In genomic region chr3:100681448-100682092, GRCm38 (mm10) we compare ENCODE assay signal across 8 mouse cellular contexts. TPM values are rescaled to one million over a fixed set of nuclear protein-coding genes. Genes with fewer than 3 reads are reported as not detected.
DNase-seq lines count a peak whose midpoint lies in the region; ATAC-seq lines count a peak whose summit lies in the region.

No protein-coding gene starts in this region.

- no peaks in the 10 kb centered on the region for H3K27me3 ChIP-seq in heart, embryonic 11.5 days (ENCODE audit: control insufficient read depth, insufficient read depth, low read length)
- H3K27me3 ChIP-seq in embryonic facial prominence, embryonic 10.5 days (replicated peaks; ENCODE audit: low read depth, poor library complexity, severe bottlenecking) = no peaks in the 10 kb centered on the region
- H3K27me3 ChIP-seq in midbrain, embryonic 14.5 days (ENCODE audit: control insufficient read depth, insufficient read depth, low read length) = no peaks in the 10 kb centered on the region

- peak overlapping the region; percentile 19 for H3K4me3 ChIP-seq in heart, embryonic 11.5 days (ENCODE audit: low read depth, low read length)
- H3K4me3 ChIP-seq in embryonic facial prominence, embryonic 10.5 days = peak overlapping the region; percentile 73
- peak overlapping the region; percentile 37 for H3K4me3 ChIP-seq in midbrain, embryonic 14.5 days (replicated peaks; ENCODE audit: low read depth, low read length)

- H3K36me3 ChIP-seq in heart, embryonic 11.5 days (ENCODE audit: control insufficient read depth, insufficient read depth, low read length) = no peaks in the 10 kb centered on the region
- peaks cover 22% of the 10 kb centered on the region for H3K36me3 ChIP-seq in embryonic facial prominence, embryonic 10.5 days (replicated peaks)
- H3K36me3 ChIP-seq in midbrain, embryonic 14.5 days (ENCODE audit: control insufficient read depth, insufficient read depth, low read length) = no peaks in the 10 kb centered on the region

- H3K4me1 ChIP-seq in heart, embryonic 11.5 days (ENCODE audit: control insufficient read depth, insufficient read depth, low read length) = peaks cover 18% of the 10 kb centered on the region
- peaks cover 44% of the 10 kb centered on the region for H3K4me1 ChIP-seq in embryonic facial prominence, embryonic 10.5 days
- H3K4me1 ChIP-seq in midbrain, embryonic 14.5 days (ENCODE audit: control insufficient read depth, insufficient read depth, low read length) = peaks cover 29% of the 10 kb centered on the region

- H3K9me3 ChIP-seq in heart, embryonic 11.5 days (replicated peaks; ENCODE audit: control insufficient read depth, low read length) = no peaks in the 10 kb centered on the region
- H3K9me3 ChIP-seq in embryonic facial prominence, embryonic 10.5 days = no peaks in the 10 kb centered on the region
- no peaks in the 10 kb centered on the region for H3K9me3 ChIP-seq in midbrain, embryonic 14.5 days (ENCODE audit: control insufficient read depth, low read length)

- peak overlapping the region; percentile 47; the same call in 1 of the 2 replicates for H3K9ac ChIP-seq in heart, embryonic 11.5 days (ENCODE audit: low read depth, low read length)
- peak overlapping the region; percentile 47; the same call in 1 of the 2 replicates for H3K9ac ChIP-seq in midbrain, embryonic 14.5 days (replicated peaks; ENCODE audit: low read length)

- DNase-seq in heart, adult 8-10 months (ENCODE audit: low spot score) = no peak
- no peak for DNase-seq in embryonic facial prominence, embryonic 10.5 days (ENCODE audit: low spot score)
- DNase-seq in hindlimb bud, embryonic 11.5 days (ENCODE audit: extremely low spot score, low read depth, low spot score) = peak; percentile 70
- DNase-seq in midbrain, embryonic 14.5 days = peak; percentile 39
- DNase-seq in spleen, postnatal 36 days (ENCODE audit: low spot score in 2 of 2) = no peak
- DNase-seq in frontal cortex, postnatal 25 days (ENCODE audit: low spot score in 2 of 2) = no peak
- no peak for DNase-seq in frontal cortex, adult 2 months (ENCODE audit: extremely low spot score in 1 of 2, low spot score in 1 of 2)

- peak overlapping the region; percentile 72 for H3K4me2 ChIP-seq in heart, embryonic 11.5 days
- H3K4me2 ChIP-seq in midbrain, embryonic 14.5 days (ENCODE audit: low read length) = peak overlapping the region; percentile 83

- ATAC-seq in heart, embryonic 11.5 days (replicated peaks; ENCODE audit: insufficient number of reproducible peaks, low FRiP score, low TSS enrichment) = no peak
- ATAC-seq in midbrain, embryonic 14.5 days (ENCODE audit: low FRiP score, low TSS enrichment) = no peak

- no peak overlapping the region for H3K27ac ChIP-seq in heart, embryonic 11.5 days (ENCODE audit: low read depth, low read length)
- no peak overlapping the region for H3K27ac ChIP-seq in embryonic facial prominence, embryonic 10.5 days (replicated peaks)
- H3K27ac ChIP-seq in midbrain, embryonic 14.5 days (replicated peaks; ENCODE audit: low read depth, low read length) = no peak overlapping the region

- 22% methylated on average over 11 of the region's 11 CpGs for WGBS in heart, embryonic 11.5 days (ENCODE audit: insufficient replicate concordance)
- WGBS in embryonic facial prominence, embryonic 10.5 days = 31% methylated on average over 11 of the region's 11 CpGs
- 11% methylated on average over 11 of the region's 11 CpGs for WGBS in midbrain, embryonic 14.5 days

RNA-seq across cellular contexts. Expression of gene Man1a2, which starts 3.7 kb away (rescaled TPM):
- polyA plus RNA-seq in heart, embryonic 11.5 days (2014; fragmentation: Nextera tagmentation; extraction: Ambion mirVana) = 54.0 and 69.3 TPM in 2 replicates
- 10 to 100 TPM; 40.4 to 48.0 (median 47.1) TPM for total RNA-seq in heart, adult 8-10 months (2022)
- polyA plus RNA-seq in embryonic facial prominence, embryonic 10.5 days (2016; fragmentation: Nextera tagmentation; extraction: Ambion mirVana) = 57.8 and 65.6 TPM in 2 replicates
- polyA plus RNA-seq in midbrain, embryonic 14.5 days (2014; fragmentation: Nextera tagmentation; extraction: Ambion mirVana) = 44.0 and 55.3 TPM in 2 replicates
- 33.7 and 36.5 TPM in 2 replicates for polyA plus RNA-seq in frontal cortex, adult 2 months (2012; rRNA removed)

Comparison
In these comparisons a context has a peak if more than half of its experiments do, and no peak if none do; other contexts are left out.
1. H3K4me3 ChIP-seq: peak in every context shown above with its lines; median percentile 73 in embryonic facial prominence, embryonic 10.5 days; 37 in midbrain, embryonic 14.5 days; 19 in heart, embryonic 11.5 days.
2. DNase-seq: peak in hindlimb bud, embryonic 11.5 days (single experiment) and midbrain, embryonic 14.5 days (single experiment); none in heart, adult 8-10 months (single experiment), embryonic facial prominence, embryonic 10.5 days (single experiment), spleen, postnatal 36 days (0 of 2), frontal cortex, postnatal 25 days (0 of 2) and frontal cortex, adult 2 months (0 of 2).